In genomic region chr8:78820673-78821310, GRCm38 (mm10) we compare ENCODE assay signal across 8 mouse cellular contexts. TPM values are rescaled to one million over a fixed set of nuclear protein-coding genes. Genes with fewer than 3 reads are reported as not detected.
DNase-seq lines count a peak whose midpoint lies in the region; ATAC-seq lines count a peak whose summit lies in the region.

TSS of gene Lsm6 (minus strand) at chr8:78821140.

- H3K4me1 ChIP-seq in hindbrain, embryonic 14.5 days (replicated peaks; ENCODE audit: control insufficient read depth, insufficient read depth, low read length) = peaks cover 16% of the 10 kb centered on the region; the same call in 1 of the 2 replicates

- under 1% methylated on average over 68 of the region's 70 CpGs for WGBS in hindbrain, embryonic 14.5 days

- peak; percentile 93 for ATAC-seq in hindbrain, embryonic 14.5 days (ENCODE audit: low FRiP score)

- peak within 1 kb of the TSS; percentile 91 for H3K4me3 ChIP-seq in hindbrain, embryonic 14.5 days (replicated peaks; ENCODE audit: low read length)

- H3K36me3 ChIP-seq in hindbrain, embryonic 14.5 days (replicated peaks; ENCODE audit: control insufficient read depth, insufficient read depth) = no peaks in the 10 kb centered on the region

- no peaks in the 10 kb centered on the region for H3K9me3 ChIP-seq in hindbrain, embryonic 14.5 days (ENCODE audit: control insufficient read depth, low read length)

- peak; percentile 98 for DNase-seq in R1 (ENCODE audit: low read depth, low spot score)
- peak; percentile 99 to 100 for DNase-seq in cerebellum, postnatal 25 days
- peak; percentile 99 for DNase-seq in frontal cortex, postnatal 25 days (ENCODE audit: low spot score in 2 of 2)
- peak; percentile 99 for DNase-seq in hindbrain, embryonic 14.5 days (ENCODE audit: low spot score)
- DNase-seq in layer of hippocampus, postnatal 36 days = peak; percentile 97 to 98
- DNase-seq in lung, postnatal 36 days = peak; percentile 98
- DNase-seq in retina, postnatal 1 day = peak; percentile 99
- peak; percentile 96 to 99 for DNase-seq in urinary bladder, adult 18-20 months (ENCODE audit: low spot score in 2 of 2)

- no peaks in the 10 kb centered on the region for H3K27me3 ChIP-seq in hindbrain, embryonic 14.5 days (ENCODE audit: control insufficient read depth, insufficient read depth, low read length)

- peak within 1 kb of the TSS; percentile 68 for H3K4me2 ChIP-seq in hindbrain, embryonic 14.5 days (replicated peaks)

- peak within 1 kb of the TSS; percentile 88 for H3K9ac ChIP-seq in hindbrain, embryonic 14.5 days

- peak within 1 kb of the TSS; percentile 97 for H3K27ac ChIP-seq in hindbrain, embryonic 14.5 days

RNA-seq across cellular contexts. Expression of gene Lsm6, which starts in this region (rescaled TPM):
- polyA plus RNA-seq in hindbrain, embryonic 14.5 days (2014; fragmentation: Nextera tagmentation; extraction: Ambion mirVana) = 142 and 158 TPM in 2 replicates
- 10 to 100 TPM; 47.0 to 52.4 TPM for total RNA-seq in layer of hippocampus, postnatal 36 days (2021)

Comparison
In these comparisons a context has a peak if more than half of its experiments do, and no peak if none do; other contexts are left out.
1. Peak in every context shown above with its lines: DNase-seq, ATAC-seq, H3K4me3 ChIP-seq and H3K27ac ChIP-seq.